Mouse (Mus musculus) bone marrow, adult 2 months (tissue): Measurements from ENCODE around the gene Atp8b3. TPM values are rescaled to one million over a fixed set of nuclear protein-coding genes. Genes with fewer than 3 reads are reported as not detected.

Experiments
- H3K27ac ChIP-seq: fragments of 200-500 bp; 2 replicates; pipeline ENCODE4 v1.5.1; 2012; ENCODE audit warnings: low read depth, mild to moderate bottlenecking, control low read depth, inconsistent platforms, low read length; ENCODE audit not compliant: control insufficient read depth, poor library complexity, insufficient read depth
- H3K4me1 ChIP-seq: fragments of 200-500 bp; 2 replicates; pipeline ENCODE4 v1.6.1; 2011; ENCODE audit warnings: low read length; ENCODE audit not compliant: control insufficient read depth, insufficient read depth
- H3K4me3 ChIP-seq: fragments of 200-500 bp; replicated peaks from 2 replicates; pipeline ENCODE3; 2011; ENCODE audit warnings: mild to moderate bottlenecking, low read depth, low read length, control low read depth; ENCODE audit not compliant: control insufficient read depth
- CTCF ChIP-seq: fragments of 200-500 bp; IDR thresholded peaks from 2 replicates; pipeline ENCODE4 v1.5.1; 2011; ENCODE audit warnings: low read length, control low read depth; ENCODE audit not compliant: control insufficient read depth, insufficient read depth
- POLR2A ChIP-seq: fragments of 200-500 bp; IDR thresholded peaks from 2 replicates; pipeline ENCODE4 v1.6.1; 2011; ENCODE audit warnings: low read depth, mild to moderate bottlenecking, control low read depth, low read length, borderline replicate concordance; ENCODE audit not compliant: control insufficient read depth
- WGBS: fragments of 180-500 bp; shearing (Covaris S2); methylation state at CpG from one replicate; pipeline ENCODE4 v1.1.7; 2018; 5-methylcytosine and 5-hydroxymethylcytosine counted together
- polyA plus RNA-seq: library from polyadenylated mRNA; stranded (reverse); fragments of >200 nt; gene quantifications from 2 replicates; pipeline ENCODE4 v1.2.4, GENCODE M21; 2011; ENCODE audit warnings: low replicate concordance; ENCODE audit not compliant: missing spikeins, insufficient read depth, insufficient read length

Gene Atp8b3
- polyA plus RNA-seq, 1 experiment: not detected

DNA sequence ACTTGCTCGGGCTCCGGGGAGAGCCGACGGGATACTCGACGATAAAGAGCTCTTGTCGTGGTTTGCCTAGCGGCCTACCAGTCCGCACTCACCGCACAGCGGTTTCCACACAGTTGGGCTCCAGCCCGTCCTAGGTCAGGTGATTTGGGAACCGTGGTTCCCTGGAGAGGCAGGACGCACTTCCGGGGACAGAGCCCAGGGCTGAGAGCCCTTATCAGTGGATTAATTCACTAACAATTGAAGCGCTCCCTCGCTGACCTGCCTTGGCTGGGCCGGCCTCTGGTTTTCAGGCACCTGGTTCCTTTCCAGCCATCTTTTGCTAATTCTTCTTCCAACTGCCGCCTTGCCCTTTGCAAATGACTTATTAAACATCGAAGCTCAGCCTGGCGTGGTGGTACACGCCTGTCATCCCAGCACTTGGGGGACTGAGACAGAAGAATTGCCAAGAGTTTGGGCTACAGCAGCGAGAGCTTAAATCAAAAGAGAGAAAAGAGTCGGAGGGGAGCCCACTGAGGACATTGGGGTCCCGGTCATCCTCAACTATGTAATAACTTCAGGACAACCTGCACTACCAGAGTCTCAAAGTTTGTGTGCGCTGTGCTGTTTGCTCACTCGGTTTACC lies 35.2 kb downstream of the Atp8b3 start:
- no peak overlapping the region for H3K27ac ChIP-seq
- H3K4me3 ChIP-seq: no peak overlapping the region
- WGBS: 7% methylated on average over 27 of the region's 27 CpGs

DNA sequence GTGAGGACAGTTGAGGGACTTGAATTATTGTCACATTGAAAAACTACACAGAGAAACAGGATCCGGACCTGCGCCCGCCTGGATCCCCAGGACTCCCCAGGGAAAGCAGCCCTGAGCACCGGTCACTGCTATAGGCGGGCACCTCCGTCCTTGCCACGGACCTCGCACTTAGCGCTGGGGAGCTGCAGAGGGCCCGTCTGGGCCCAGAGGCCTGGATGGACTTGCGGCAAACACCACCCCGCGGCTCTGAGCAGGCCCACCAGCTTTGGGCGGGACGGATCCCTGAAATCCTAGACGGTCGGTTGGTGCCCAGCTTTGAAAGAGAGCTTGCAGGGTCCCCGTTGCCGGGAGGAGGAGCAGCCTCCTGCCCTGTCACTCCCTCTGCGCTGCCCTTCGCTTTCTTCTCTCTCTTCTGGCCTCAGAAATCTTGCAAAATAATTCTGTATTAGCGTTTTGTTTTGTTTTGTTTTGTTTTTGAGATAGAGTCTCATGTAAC lies 36.1 kb downstream of the Atp8b3 start:
- WGBS: 10% methylated on average over 22 of the region's 22 CpGs
- H3K27ac ChIP-seq: no peak overlapping the region

More for the DNA sequence above, 35.2 kb downstream of the Atp8b3 start:
- TF ChIP-seq POLR2A (no peak), CTCF (no peak)
- no peaks in the 10 kb centered on the region for H3K4me1 ChIP-seq

DNA sequence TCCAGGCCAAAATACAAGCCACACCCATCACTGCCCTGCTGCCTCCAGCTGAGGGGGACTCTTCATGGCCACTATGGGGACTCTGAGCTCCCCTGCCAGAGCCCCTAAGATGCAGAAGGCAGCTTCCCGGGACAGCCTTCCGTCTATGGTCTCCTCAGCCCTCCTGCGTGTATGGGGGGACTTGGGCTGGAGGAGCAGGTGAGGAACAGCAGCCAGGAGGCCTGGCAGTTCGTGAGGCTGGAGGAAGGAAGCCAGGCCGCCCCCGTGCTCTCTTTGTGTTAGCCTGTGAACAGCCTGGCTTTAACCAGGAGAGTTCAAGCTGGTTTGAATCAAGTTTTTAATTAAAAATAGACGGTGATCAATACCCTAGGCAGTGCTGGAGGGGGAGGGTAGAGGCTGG lies 36.6 kb downstream of the Atp8b3 start:
- no peaks in the 10 kb centered on the region for H3K4me1 ChIP-seq
- no peak overlapping the region for H3K27ac ChIP-seq
- H3K4me3 ChIP-seq: no peak overlapping the region
- WGBS: 2% methylated on average over 7 of the region's 7 CpGs
- TF ChIP-seq CTCF (no peak), POLR2A (no peak)

More for the DNA sequence above, 36.1 kb downstream of the Atp8b3 start:
- TF ChIP-seq POLR2A (no peak), CTCF (no peak)
- no peaks in the 10 kb centered on the region for H3K4me1 ChIP-seq
- H3K4me3 ChIP-seq: no peak overlapping the region

DNA sequence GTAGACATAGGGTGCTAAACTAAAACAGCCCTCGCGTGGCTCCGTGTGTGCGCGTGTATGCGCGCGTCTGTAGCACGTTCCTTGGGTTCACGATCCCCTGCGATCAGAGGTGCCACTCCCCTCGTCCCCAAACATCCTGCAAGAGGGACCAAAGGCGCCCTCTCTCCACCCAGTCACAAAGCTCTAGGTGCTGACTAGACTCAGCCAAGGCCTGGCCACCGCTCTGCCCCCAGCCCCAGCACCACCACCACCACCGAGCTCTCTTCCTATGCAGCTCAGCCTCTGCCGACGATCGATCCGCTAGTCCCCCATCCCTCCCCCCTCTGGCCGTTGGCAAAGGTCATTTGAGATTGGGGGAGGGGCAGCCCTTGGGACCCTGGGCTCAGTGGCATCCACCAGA lies 42.5 kb downstream of the Atp8b3 start:
- no peak for TF ChIP-seq CTCF
- no peak for TF ChIP-seq POLR2A
- no peaks in the 10 kb centered on the region for H3K4me1 ChIP-seq
- 3% methylated on average over 20 of the region's 20 CpGs for WGBS
- H3K27ac ChIP-seq: no peak overlapping the region
- no peak overlapping the region for H3K4me3 ChIP-seq

DNA sequence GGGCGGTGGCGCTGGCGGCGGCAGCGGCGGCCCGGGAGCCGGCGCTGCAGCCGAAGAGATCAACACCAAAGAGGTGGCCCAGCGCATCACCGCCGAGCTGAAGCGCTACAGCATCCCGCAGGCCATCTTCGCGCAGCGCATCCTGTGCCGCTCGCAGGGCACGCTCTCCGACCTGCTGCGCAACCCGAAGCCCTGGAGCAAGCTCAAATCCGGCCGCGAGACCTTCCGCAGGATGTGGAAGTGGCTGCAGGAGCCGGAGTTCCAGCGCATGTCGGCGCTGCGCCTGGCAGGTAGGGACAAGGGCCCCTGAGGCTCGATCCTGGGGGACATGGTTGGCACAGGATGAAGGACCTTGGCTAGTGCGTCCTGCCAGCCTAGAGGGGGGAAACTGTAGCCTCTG lies 43.0 kb downstream of the Atp8b3 start:
- WGBS: under 1% methylated on average over 35 of the region's 35 CpGs
- no peak overlapping the region for H3K27ac ChIP-seq
- H3K4me3 ChIP-seq: no peak overlapping the region
- H3K4me1 ChIP-seq: no peaks in the 10 kb centered on the region
- TF ChIP-seq CTCF (no peak), POLR2A (no peak)

DNA sequence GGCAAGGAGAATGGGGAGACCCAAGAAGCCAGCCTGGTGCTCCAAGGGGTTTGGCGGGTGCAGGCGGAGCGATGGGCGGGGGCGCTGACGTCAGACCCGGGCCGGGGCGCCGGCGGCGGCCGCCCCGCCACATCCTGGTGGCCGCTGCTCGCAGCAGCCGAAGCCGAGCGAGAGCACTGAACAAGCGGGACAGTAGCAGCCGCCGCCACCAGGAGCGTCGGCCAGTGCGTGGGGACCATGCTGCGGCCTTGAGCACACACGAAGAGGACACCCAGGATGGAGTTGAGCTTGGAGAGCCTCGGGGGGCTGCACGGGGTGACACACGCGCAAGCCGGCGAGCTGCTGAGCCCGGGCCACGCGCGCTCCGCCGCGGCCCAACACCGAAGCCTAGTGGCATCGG lies 44.2 kb downstream of the Atp8b3 start, which contains the start of gene Onecut3:
Gene Onecut3 (plus strand): TSS at position 104 of the 400 bp plus-strand sequence.
- Histone ChIP-seq H3K27ac (no peak within 1 kb of the TSS; the same call in 1 of the 2 replicates), H3K4me1 (no peaks in the 10 kb centered on the region), H3K4me3 (no peak within 1 kb of the TSS)
- 2% methylated on average over 42 of the region's 42 CpGs for whole genome bisulfite sequencing
- TF ChIP-seq CTCF: no peak
- no peak for TF ChIP-seq POLR2A

DNA sequence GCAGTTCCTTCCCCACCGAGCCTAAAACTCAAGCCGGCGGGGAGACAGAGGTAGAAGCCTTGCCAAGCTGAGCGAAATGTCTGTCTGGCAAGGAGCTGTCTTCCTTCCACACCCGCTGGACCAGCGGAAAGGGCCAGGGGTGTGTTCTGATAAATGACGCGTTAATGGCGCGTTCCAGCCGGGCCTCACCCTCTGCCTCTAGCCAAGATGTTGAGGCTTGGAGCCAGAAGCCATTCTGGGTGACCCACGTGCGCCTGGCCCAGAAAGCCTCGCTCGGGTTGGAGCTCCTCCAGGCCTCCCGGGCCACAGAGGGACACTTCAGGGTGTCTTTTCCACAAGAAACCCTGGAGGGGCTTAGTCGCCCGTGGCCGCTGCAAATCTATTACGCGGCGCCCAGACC lies 48.9 kb downstream of the Atp8b3 start:
- no peak overlapping the region for H3K27ac ChIP-seq
- WGBS: 2% methylated on average over 22 of the region's 22 CpGs
- no peaks in the 10 kb centered on the region for H3K4me1 ChIP-seq
- no peak for TF ChIP-seq POLR2A
- no peak for TF ChIP-seq CTCF
- H3K4me3 ChIP-seq: no peak overlapping the region

DNA sequence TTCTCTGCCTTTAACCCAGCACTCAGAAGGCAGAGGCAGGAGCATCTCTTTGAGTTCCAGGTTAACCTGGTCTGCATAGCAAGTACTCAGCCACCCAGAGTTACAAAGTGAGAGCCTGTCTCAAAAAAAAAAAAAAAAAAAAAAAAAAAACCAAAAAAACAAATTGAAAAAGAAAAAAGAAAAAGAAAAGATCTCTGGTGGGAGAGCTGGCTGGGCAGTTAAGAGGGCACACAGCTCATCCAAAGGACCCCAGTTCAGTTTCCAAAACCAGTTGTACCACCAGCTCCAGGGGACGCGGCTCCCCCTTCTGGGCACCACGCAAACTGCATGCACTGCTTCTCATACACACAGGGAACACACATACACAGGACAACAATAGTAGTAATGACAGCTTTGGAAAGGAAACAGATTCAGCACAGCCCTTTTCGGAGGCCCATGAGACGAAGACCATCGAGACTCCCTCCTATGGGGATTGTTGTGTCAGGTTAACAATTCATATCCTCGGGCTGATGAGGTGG lies 52.0 kb downstream of the Atp8b3 start:
- no peaks in the 10 kb centered on the region for H3K4me1 ChIP-seq
- no peak for TF ChIP-seq POLR2A
- peak; percentile 71 for TF ChIP-seq CTCF
- WGBS: 65% methylated on average over 7 of the region's 7 CpGs

More for the DNA sequence above, 52.0 kb downstream of the Atp8b3 start:
- no peak overlapping the region for H3K4me3 ChIP-seq
- no peak overlapping the region for H3K27ac ChIP-seq
